Mouse (Mus musculus) erythroid progenitor cell, adult 5-6 weeks (primary cell): ENCODE data around the gene Akap8l. TPM values are rescaled to one million over a fixed set of nuclear protein-coding genes. Genes with fewer than 3 reads are reported as not detected.
A peak's percentile ranks its signal among the peaks of the same experiment; 100 is the strongest.

Experiments
- ATAC-seq: replicated peaks from 2 replicates; pipeline ENCODE4 v1.8.0; 2016; ENCODE audit warnings: moderate number of reproducible peaks, mild to moderate bottlenecking, moderate TSS enrichment, inconsistent platforms; ENCODE audit not compliant: poor library complexity, low FRiP score, severe bottlenecking
- total RNA-seq, 2 experiments: library from RNA; stranded (forward) in 1 of 2; stranded (reverse) in 1 of 2; fragments of 150-400 nt in 1 of 2; fragments of 186-747, 209-891 nt in 1 of 2; gene quantifications; 2 replicates each; pipeline versions ENCODE4 v1.2.3 to v1.2.4; 2015 to 2017; ENCODE audit warnings: low replicate concordance in 2 of 2

The Akap8l gene
- total RNA-seq, 2 experiments from 2014 or later = 108 to 167 TPM

GRCm38 (mm10) chr17:32359928-32360327, 9.5 kb upstream of the Akap8l start:
- ATAC-seq = no peak

DNA sequence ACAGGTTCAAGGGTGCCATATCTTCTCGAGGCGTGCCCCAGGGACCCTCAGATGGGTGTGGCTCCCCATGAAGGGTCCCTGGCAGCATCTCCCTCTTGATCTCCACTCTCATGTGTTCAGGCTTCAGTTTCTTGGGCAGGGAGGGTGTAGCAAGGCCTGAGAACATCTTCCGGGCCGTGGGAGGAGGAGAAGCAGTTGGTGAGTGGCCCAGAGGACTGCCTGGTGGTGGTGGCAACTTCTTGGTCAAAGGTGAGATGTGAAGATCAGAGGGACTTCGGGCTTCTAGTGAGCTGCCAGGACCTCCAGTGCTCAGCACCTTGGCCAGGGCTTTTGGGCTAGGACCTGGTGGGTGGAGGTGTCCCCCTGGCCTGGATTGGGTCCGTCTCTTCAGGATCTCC, 8.5 kb upstream of the Akap8l start:
- no peak for ATAC-seq

DNA sequence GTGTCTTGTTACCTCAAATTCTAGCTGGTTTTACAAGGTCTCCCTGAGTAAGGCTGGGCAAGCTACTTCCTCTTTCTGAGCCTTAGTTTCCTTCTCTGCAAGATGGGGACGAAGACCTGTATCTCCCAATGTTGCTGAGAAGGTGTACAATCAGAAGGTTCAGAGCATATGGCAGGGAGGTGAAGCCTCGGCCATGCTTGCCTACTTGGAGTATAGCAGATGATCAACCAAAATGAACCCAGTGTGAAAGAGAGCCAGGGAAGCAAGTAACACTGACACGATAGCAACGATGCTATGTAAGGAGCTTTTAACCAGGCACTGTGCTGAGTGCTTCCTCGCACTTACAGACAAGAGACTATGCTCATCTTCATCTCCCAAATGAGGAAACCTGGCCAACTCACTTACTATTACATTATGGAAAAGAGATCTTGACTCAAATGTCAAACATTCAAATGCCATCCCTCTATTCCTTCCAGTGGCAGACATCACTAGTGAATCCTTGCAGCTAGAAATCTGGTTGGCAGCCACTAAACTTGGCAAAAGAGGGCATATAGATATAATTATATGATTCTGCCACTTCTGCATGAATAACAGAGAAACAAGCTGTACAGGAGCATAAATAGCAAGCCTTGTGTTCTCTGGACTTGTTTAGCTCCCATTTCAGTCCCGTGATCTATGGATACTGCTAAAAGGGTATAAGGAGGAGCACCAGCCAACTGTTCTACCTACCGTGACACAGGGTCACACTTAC, 8.0 kb upstream of the Akap8l start:
- ATAC-seq = no peak

- no peak for ATAC-seq
These were observed 6.7 kb upstream of the Akap8l start for GRCm38 (mm10) chr17:32356766-32357760.

DNA sequence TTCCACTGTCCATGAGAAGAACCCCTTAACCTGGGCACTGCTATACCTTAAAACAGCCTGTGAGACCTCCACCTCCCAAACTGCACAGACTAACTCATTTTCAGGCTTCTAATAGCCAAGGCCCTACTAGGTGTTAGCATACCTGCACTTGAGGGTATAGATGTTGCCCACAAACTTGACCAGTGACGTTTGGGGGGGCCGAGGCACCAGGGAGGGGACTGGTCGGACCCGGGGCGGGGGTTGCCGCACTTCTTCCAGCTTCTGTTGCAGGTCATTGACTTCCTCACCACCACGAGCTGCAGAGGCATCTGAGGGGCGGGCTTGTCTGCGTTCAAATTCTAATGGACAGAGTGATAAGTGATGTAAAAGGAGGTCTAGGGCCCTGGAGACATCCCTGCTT, 5.9 kb upstream of the Akap8l start:
- no peak for ATAC-seq

GRCm38 (mm10) chr17:32355031-32355430, 4.6 kb upstream of the Akap8l start:
- ATAC-seq = no peak

DNA sequence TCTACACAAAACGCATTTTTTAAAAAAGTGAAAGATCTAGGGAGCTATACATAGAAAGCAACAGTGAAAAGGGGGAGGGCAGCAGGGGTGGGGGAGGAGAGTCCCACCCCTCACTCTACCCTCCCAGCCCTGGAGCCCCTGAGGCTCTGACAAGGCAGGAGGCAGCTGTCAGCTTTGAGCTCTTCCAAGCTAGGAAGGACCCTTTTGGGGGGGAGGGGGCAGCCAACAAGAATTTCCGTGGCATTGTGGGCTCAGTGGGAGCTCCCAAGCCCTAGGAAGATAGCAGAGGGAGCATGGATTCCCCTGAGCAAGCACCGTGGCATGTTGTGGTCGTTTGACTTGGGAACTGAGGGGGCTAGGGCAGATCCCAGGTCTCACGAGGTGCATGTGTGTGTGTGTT, 3.8 kb upstream of the Akap8l start:
- ATAC-seq = no peak

GRCm38 (mm10) chr17:32353696-32354095, 3.3 kb upstream of the Akap8l start:
- no peak for ATAC-seq

- no peak for ATAC-seq
These were observed 1.3 kb upstream of the Akap8l start for GRCm38 (mm10) chr17:32351726-32352125.

GRCm38 (mm10) chr17:32351269-32351668, 862 bp upstream of the Akap8l start:
- ATAC-seq = no peak

DNA sequence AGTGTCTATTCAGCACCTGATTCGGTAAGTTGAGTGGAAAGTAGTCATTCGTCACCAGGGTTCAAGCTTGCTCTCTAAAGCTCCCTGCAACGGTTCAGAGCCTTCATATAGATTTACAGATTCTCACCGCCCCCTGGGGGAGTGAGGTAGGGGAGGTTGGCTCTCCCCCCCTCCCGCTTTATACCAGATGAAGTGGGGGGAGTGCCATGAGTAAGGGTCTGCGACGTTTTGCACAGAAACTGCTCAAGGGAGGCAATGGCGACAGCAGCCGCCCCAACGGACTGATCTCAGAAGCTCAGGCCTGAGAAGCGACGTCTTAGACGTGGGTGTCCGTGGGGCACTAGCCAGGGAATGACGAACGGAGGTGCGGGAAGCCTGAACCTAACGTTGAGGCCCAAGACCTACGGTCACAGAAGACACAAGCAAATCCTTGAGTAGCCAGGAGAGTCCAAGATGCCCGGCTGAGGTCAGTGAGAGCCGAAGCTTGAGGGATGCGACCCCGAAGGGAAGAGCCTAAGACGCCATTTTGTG, 491 bp downstream of the Akap8l start:
- peak; percentile 39 for ATAC-seq

GRCm38 (mm10) chr17:32349037-32349732, 1.2 kb downstream of the Akap8l start:
- ATAC-seq = peak; percentile 67

DNA sequence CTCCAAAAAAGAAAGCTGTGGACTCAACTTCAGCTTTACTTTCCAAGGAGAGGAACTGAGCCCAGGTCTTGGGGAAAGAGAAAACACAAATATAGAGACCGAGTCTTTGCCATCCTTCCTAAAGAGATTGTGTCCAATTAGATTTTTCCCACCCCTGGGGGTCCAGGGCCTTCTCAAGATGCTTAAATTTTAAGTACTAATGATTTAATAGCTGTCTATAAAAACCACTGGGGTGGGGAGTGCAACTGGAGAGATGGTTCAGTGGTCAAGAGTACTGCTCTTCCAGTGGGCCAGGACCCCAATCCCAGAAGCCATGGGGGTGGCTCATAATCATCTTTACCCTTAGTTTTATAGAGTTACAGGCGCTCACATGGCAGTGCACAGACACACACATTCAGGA, 2.0 kb downstream of the Akap8l start:
- no peak for ATAC-seq

DNA sequence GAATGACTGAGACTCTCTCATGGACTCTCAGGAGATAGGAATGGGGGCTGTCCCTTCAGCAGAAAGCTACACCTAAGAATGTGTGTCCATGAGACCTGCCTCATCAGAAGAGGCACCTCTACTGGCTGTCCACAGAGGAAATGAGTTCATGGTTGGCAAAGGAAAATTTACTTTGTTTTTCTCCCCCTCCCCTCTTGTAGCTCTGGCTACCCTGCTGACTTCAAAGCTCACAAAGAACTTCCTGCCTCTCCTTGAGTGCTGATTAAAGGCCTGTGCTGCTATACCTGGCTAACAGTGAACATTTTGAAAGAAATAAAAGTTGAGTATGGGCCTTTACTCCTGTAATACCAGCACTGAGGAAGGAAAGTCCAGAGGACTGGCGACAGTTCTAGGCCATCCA, 9.3 kb downstream of the Akap8l start:
- ATAC-seq = no peak

DNA sequence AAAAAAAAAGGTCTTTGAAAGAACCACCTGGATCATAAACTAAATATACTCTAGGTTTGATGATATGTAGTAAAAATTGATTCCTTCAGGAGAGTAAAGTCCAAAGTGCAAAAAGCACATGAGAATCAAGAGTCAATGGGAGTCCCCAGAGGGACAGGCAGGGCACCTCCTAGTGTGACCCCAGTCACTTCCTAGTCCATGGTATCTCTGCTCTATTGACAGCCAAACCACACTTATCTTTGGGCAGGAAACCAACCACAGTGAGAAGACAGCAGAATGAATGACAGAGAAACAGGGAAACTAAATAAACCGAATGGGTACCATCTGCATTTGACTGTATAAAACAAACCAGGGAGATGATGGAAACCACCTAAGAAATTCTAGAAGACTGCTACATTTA, 10.3 kb downstream of the Akap8l start:
- ATAC-seq = no peak

DNA sequence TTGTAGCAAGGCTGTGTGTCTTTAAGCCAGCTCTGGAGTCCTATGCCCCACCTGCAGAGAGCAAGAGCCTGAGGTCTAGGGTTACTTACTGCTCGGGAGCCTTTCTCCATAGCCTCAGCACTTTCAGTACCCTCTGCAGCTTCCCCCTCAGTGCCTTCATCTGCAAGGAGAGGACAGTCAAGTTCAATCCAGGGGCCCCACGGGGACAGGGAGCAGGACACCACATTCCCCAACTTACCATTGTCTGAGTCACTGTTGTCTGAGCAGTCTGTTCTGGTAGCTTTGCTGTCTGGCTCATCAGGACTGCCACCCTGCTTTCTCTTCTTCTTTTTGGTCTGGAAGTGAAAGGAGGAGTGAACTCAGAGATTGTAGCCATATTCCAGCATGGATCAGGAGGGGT, 14.5 kb downstream of the Akap8l start:
- ATAC-seq = no peak

GRCm38 (mm10) chr17:32334921-32335320, 15.5 kb downstream of the Akap8l start:
- no peak for ATAC-seq

- ATAC-seq = no peak
These were observed 16.6 kb downstream of the Akap8l start for GRCm38 (mm10) chr17:32333675-32334303.

DNA sequence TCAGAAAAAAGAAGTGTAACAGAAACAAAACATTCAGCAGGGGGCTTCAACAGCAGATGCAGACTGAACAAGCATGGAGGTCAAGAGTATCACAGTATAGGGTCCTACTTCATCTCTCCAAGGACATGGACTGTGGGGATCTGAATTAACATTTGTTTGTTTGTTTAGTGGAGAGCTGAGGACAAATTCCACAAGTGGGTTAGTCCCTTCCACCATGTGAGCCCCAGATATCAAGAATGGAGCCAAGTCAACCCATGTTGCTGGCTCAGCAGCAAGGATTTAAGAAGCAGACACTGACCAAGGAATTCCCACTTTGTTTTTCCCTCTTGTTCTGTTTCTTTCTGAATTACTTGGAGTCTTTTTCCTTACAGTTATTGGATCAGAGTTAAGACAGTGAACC, 22.9 kb downstream of the Akap8l start:
- ATAC-seq = no peak

GRCm38 (mm10) chr17:32322809-32323208, 27.6 kb downstream of the Akap8l start:
- ATAC-seq = no peak
